Mouse (Mus musculus): ENCODE data around the gene Gm10799.

DNA sequence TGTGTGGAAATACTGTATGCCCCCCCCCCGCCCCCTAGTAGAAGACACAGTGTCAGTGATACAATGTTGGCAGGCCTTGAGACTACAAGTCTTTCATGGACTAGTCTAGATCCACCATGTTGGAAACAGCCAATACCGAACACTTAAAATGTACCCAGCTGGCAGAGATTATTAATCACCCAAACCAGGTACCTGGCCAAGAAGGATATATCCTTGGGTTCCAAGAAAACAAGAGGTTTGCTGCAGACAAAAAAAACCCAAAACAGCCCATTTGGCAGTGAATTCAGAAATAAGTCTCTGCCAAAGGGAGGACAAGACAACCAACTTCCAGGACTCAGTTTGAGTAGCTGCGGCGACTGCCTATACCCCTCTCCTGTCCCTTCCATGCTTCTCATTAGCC lies 43.7 kb downstream of the Gm10799 start:
- no peak for TF ChIP-seq CTCF (IDR thresholded peaks at IDR 0.05; ENCODE audit: low read depth, low read length)
- no peak for TF ChIP-seq POLR2A (IDR thresholded peaks at IDR 0.05; ENCODE audit: insufficient read depth, low read length)
- no peak for TF ChIP-seq EP300 (IDR thresholded peaks at IDR 0.05; ENCODE audit: insufficient read depth, low read depth, low read length)
